Mouse (Mus musculus) megakaryocyte, embryonic 14.5 days (primary cell): ENCODE measurements at regions not wholly inside any gene's neighbourhood (a gene's known extent, or its start where the extent isn't known, plus 50 kb on each side); places are given as distances from the start of the nearest gene placed in this dataset.
A peak's percentile ranks its signal among the peaks of the same experiment; 100 is the strongest.

Source experiments
- H3K27me3 ChIP-seq: replicated peaks from 2 replicates; pipeline ENCODE3; 2012; ENCODE audit warnings: inconsistent platforms
- H3K36me3 ChIP-seq: replicated peaks from 2 replicates; pipeline ENCODE3; 2012; ENCODE audit warnings: low read length, inconsistent platforms, mixed read lengths
- H3K4me1 ChIP-seq: 2 replicates; pipeline ENCODE4 v1.6.1; 2012; ENCODE audit warnings: inconsistent platforms
- H3K4me3 ChIP-seq: replicated peaks from 2 replicates; pipeline ENCODE3; 2012; ENCODE audit warnings: moderate library complexity, mild to moderate bottlenecking, inconsistent platforms
- H3K9me3 ChIP-seq: 2 replicates; pipeline ENCODE4 v1.6.1; 2012; ENCODE audit warnings: inconsistent platforms
- FLI1 ChIP-seq: IDR thresholded peaks from 2 replicates; pipeline ENCODE4 v1.6.1; 2012; ENCODE audit warnings: low read length, inconsistent platforms, mixed read lengths
- GATA1 ChIP-seq: IDR thresholded peaks from 3 replicates; pipeline ENCODE4 v1.6.1; 2012; ENCODE audit warnings: mixed read lengths, low read length, inconsistent platforms, borderline replicate concordance

- TF ChIP-seq FLI1: no peak
- no peak for TF ChIP-seq GATA1
- Histone ChIP-seq H3K4me1 (peaks cover 61% of the 10 kb centered on the region), H3K36me3 (peaks cover 68% of the 10 kb centered on the region), H3K9me3 (no peaks in the 10 kb centered on the region), H3K27me3 (no peaks in the 10 kb centered on the region), H3K4me3 (no peak overlapping the region)
These were observed 190.1 kb downstream of the Fam49a start for GRCm38 (mm10) chr12:12452086-12452485.

DNA sequence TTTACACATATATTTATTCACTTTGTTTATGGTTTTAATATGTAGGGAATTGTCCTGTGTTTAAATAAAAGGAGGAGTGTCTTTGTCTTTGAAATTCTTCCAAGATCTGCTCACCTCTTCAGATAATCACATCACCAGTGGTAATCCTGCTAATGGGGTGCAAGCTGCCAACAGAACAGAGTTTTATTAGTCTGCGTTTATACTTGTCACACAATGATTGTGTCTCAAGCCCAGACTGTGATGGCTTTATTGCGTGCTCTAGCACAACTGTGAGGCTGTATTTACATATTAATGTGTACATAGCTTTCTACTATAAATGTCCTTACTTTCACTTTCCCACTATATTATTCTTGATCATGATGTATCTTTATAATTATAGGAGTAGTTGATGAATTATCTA lies 184.8 kb downstream of the Fam49a start:
- peaks cover 67% of the 10 kb centered on the region for H3K36me3 ChIP-seq
- no peaks in the 10 kb centered on the region for H3K27me3 ChIP-seq
- TF ChIP-seq GATA1: no peak
- no peak for TF ChIP-seq FLI1
- H3K4me1 ChIP-seq: peaks cover 74% of the 10 kb centered on the region
- no peaks in the 10 kb centered on the region for H3K9me3 ChIP-seq
- H3K4me3 ChIP-seq: no peak overlapping the region

- no peak overlapping the region for H3K4me3 ChIP-seq
- H3K4me1 ChIP-seq: peaks cover 79% of the 10 kb centered on the region
- peaks cover 64% of the 10 kb centered on the region for H3K36me3 ChIP-seq
- H3K27me3 ChIP-seq: no peaks in the 10 kb centered on the region
- no peaks in the 10 kb centered on the region for H3K9me3 ChIP-seq
- TF ChIP-seq FLI1 (no peak), GATA1 (no peak)
These were observed 184.3 kb downstream of the Fam49a start for GRCm38 (mm10) chr12:12446281-12446680.

DNA sequence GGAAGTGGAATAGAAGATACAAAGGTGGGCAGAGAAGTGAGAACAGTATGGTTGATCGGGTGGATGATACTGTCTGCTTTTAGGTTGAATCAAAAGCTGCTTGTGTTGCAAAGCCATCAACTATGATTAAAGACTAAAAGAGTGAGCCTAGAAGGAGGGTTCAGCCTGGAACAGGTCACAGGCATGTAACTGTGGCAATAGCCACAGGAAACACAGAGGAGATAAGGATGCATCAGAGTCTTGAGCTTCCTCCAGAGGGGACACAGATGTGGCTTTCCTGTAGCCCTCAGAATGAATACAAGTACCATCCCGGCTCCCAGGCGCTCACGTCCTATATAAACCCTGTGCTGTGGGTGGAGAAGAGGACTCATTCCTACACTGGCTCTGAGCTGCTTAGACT lies 180.9 kb downstream of the Fam49a start:
- TF ChIP-seq FLI1 (peak; percentile 50; the same call in 1 of the 2 replicates), GATA1 (peak; percentile 91; the same call in 2 of the 3 replicates)
- Histone ChIP-seq H3K4me3 (peak overlapping the region; percentile 64), H3K36me3 (peaks cover 61% of the 10 kb centered on the region), H3K4me1 (peaks cover 76% of the 10 kb centered on the region), H3K9me3 (no peaks in the 10 kb centered on the region), H3K27me3 (no peaks in the 10 kb centered on the region)

GRCm38 (mm10) chr12:12436379-12436778 lies 174.4 kb downstream of the Fam49a start:
- peaks cover 77% of the 10 kb centered on the region for H3K4me1 ChIP-seq
- no peak overlapping the region for H3K4me3 ChIP-seq
- no peaks in the 10 kb centered on the region for H3K9me3 ChIP-seq
- H3K27me3 ChIP-seq: no peaks in the 10 kb centered on the region
- no peak for TF ChIP-seq GATA1
- TF ChIP-seq FLI1: no peak
- peaks cover 49% of the 10 kb centered on the region for H3K36me3 ChIP-seq

- peaks cover 55% of the 10 kb centered on the region for H3K36me3 ChIP-seq
- H3K9me3 ChIP-seq: no peaks in the 10 kb centered on the region
- H3K27me3 ChIP-seq: no peaks in the 10 kb centered on the region
- no peak overlapping the region for H3K4me3 ChIP-seq
- no peak for TF ChIP-seq FLI1
- peaks cover 96% of the 10 kb centered on the region for H3K4me1 ChIP-seq
These were observed 170.7 kb downstream of the Fam49a start for GRCm38 (mm10) chr12:12432597-12432996.
